Mouse (Mus musculus) midbrain, postnatal 0 days (tissue): ENCODE results near the gene 1110002E22Rik. TPM values are rescaled to one million over a fixed set of nuclear protein-coding genes. Genes with fewer than 3 reads are reported as not detected.

ENCODE experiments used
- ATAC-seq: fragments of 200-750 bp; cut with Nextera tagmentation; 2 replicates; pipeline ENCODE4 v1.8.0; 2017; ENCODE audit warnings: moderate number of reproducible peaks, mild to moderate bottlenecking, moderate TSS enrichment, moderate library complexity; ENCODE audit not compliant: low FRiP score
- DNase-seq: peaks from one replicate; pipeline ENCODE4 v3.0.0-alpha.2; 2015; ENCODE audit warnings: low spot score
- H3K27ac ChIP-seq: fragments of 300-500 bp; sonication (generic); 2 replicates; pipeline ENCODE4 v1.5.1; 2014; ENCODE audit warnings: low read depth, mild to moderate bottlenecking, low read length, mixed read lengths
- H3K27me3 ChIP-seq: fragments of 300-500 bp; sonication (generic); 2 replicates; pipeline ENCODE4 v1.6.1; 2014; ENCODE audit warnings: low read length, control low read depth, mixed read lengths; ENCODE audit not compliant: insufficient read depth
- H3K36me3 ChIP-seq: fragments of 300-500 bp; sonication (generic); 2 replicates; pipeline ENCODE4 v1.6.1; 2014; ENCODE audit warnings: low read length, control low read depth, mixed read lengths; ENCODE audit not compliant: insufficient read depth
- H3K4me1 ChIP-seq: fragments of 300-500 bp; sonication (generic); 2 replicates; pipeline ENCODE4 v1.6.1; 2014; ENCODE audit warnings: mild to moderate bottlenecking, control low read depth, antibody characterized with exemption, low read length, mixed read lengths; ENCODE audit not compliant: insufficient read depth
- H3K4me2 ChIP-seq: fragments of 300-500 bp; sonication (generic); 2 replicates; pipeline ENCODE4 v1.6.1; 2014; ENCODE audit warnings: low read depth, mild to moderate bottlenecking, low read length, mixed read lengths; ENCODE audit not compliant: poor library complexity, severe bottlenecking
- H3K4me3 ChIP-seq: fragments of 300-500 bp; sonication (generic); 2 replicates; pipeline ENCODE4 v1.5.1; 2014; ENCODE audit warnings: low read depth, mild to moderate bottlenecking, low read length, moderate library complexity
- H3K9ac ChIP-seq: fragments of 300-500 bp; sonication (generic); replicated peaks from 2 replicates; pipeline ENCODE4 v1.6.1; 2014; ENCODE audit warnings: mild to moderate bottlenecking, low read length, moderate library complexity, mixed read lengths; ENCODE audit not compliant: poor library complexity, severe bottlenecking
- H3K9me3 ChIP-seq: fragments of 300-500 bp; sonication (generic); 2 replicates; pipeline ENCODE4 v1.6.1; 2016; ENCODE audit warnings: low read length, control low read depth
- CTCF ChIP-seq: IDR thresholded peaks from 2 replicates; pipeline ENCODE4 v1.5.1; 2016; ENCODE audit warnings: antibody characterized with exemption, mild to moderate bottlenecking
- WGBS: fragments of 180-500 bp; shearing (Covaris S2); extraction: QIAGEN DNeasy Blood & Tissue Kit; methylation state at CpG from one replicate; pipeline ENCODE4 v1.1.7; 2014; 5-methylcytosine and 5-hydroxymethylcytosine counted together
- polyA plus RNA-seq: library from polyadenylated mRNA; unstranded; fragments of >200 nt; fragmentation: Nextera tagmentation; extraction: Ambion mirVana; gene quantifications from 2 replicates; pipeline ENCODE4 v1.2.1, GENCODE M21; 2015
- total RNA-seq: library from RNA; depleted of rRNA; stranded (reverse); fragments of >200 nt; gene quantifications from 2 replicates; pipeline ENCODE4 v1.2.3, GENCODE M21; 2014

The 1110002E22Rik gene
- total and polyA plus RNA-seq, 2 experiments from 2014 or later: 0.05 to 0.11 TPM

- no peaks in the 10 kb centered on the region for H3K36me3 ChIP-seq
- DNase-seq: no peak
- no peaks in the 10 kb centered on the region for H3K9me3 ChIP-seq
- H3K4me1 ChIP-seq: no peaks in the 10 kb centered on the region
- no peak overlapping the region for H3K4me2 ChIP-seq
- no peak overlapping the region for H3K4me3 ChIP-seq
- TF ChIP-seq CTCF: no peak
- no peak for ATAC-seq
- no peak overlapping the region for H3K27ac ChIP-seq
- WGBS: 82% methylated on average over 5 of the region's 5 CpGs
- H3K9ac ChIP-seq: no peak overlapping the region
- H3K27me3 ChIP-seq: no peaks in the 10 kb centered on the region
Observed at GRCm38 (mm10) chr3:138027575-138028362, 37.1 kb upstream of the 1110002E22Rik start.

- Histone ChIP-seq H3K36me3 (no peaks in the 10 kb centered on the region), H3K27ac (no peak overlapping the region), H3K9me3 (no peaks in the 10 kb centered on the region), H3K27me3 (no peaks in the 10 kb centered on the region), H3K9ac (no peak overlapping the region), H3K4me1 (no peaks in the 10 kb centered on the region), H3K4me2 (no peak overlapping the region), H3K4me3 (no peak overlapping the region)
- TF ChIP-seq CTCF: no peak
- no peak for ATAC-seq
- peak; percentile 20 for DNase-seq
- 92% methylated on average over 5 of the region's 5 CpGs for WGBS
Observed at GRCm38 (mm10) chr3:138029351-138029750, 35.5 kb upstream of the 1110002E22Rik start.

- Histone ChIP-seq H3K27ac (no peak overlapping the region), H3K4me2 (no peak overlapping the region), H3K4me3 (no peak overlapping the region), H3K27me3 (no peaks in the 10 kb centered on the region), H3K36me3 (no peaks in the 10 kb centered on the region), H3K4me1 (no peaks in the 10 kb centered on the region), H3K9me3 (no peaks in the 10 kb centered on the region), H3K9ac (no peak overlapping the region)
- ATAC-seq (no peak), DNase-seq (no peak)
- WGBS: 83% methylated on average over 6 of the region's 6 CpGs
- TF ChIP-seq CTCF: no peak
Observed at GRCm38 (mm10) chr3:138030563-138030962, 34.3 kb upstream of the 1110002E22Rik start.

- no peak for ATAC-seq
Observed at GRCm38 (mm10) chr3:138033986-138034385, 30.9 kb upstream of the 1110002E22Rik start.

GRCm38 (mm10) chr3:138040938-138041337 lies 23.9 kb upstream of the 1110002E22Rik start:
- Histone ChIP-seq H3K4me2 (no peak overlapping the region), H3K9ac (no peak overlapping the region), H3K4me3 (no peak overlapping the region), H3K27ac (no peak overlapping the region), H3K27me3 (no peaks in the 10 kb centered on the region), H3K9me3 (no peaks in the 10 kb centered on the region), H3K4me1 (no peaks in the 10 kb centered on the region), H3K36me3 (no peaks in the 10 kb centered on the region)
- DNase-seq: no peak
- WGBS: 75% methylated on average over 2 of the region's 2 CpGs
- no peak for ATAC-seq
- TF ChIP-seq CTCF: no peak

More at GRCm38 (mm10) chr3:138033986-138034385, 30.9 kb upstream of the 1110002E22Rik start:
- no peak overlapping the region for H3K4me3 ChIP-seq
- no peak overlapping the region for H3K27ac ChIP-seq
- no peak overlapping the region for H3K9ac ChIP-seq
- no peaks in the 10 kb centered on the region for H3K9me3 ChIP-seq
- TF ChIP-seq CTCF: no peak
- no peaks in the 10 kb centered on the region for H3K4me1 ChIP-seq
- H3K4me2 ChIP-seq: no peak overlapping the region
- H3K36me3 ChIP-seq: no peaks in the 10 kb centered on the region
- WGBS: 86% methylated on average over 6 of the region's 6 CpGs
- H3K27me3 ChIP-seq: no peaks in the 10 kb centered on the region
- DNase-seq: no peak

- Histone ChIP-seq H3K36me3 (no peaks in the 10 kb centered on the region), H3K4me3 (no peak overlapping the region), H3K4me1 (no peaks in the 10 kb centered on the region), H3K9me3 (no peaks in the 10 kb centered on the region), H3K27me3 (no peaks in the 10 kb centered on the region), H3K27ac (no peak overlapping the region), H3K9ac (no peak overlapping the region), H3K4me2 (no peak overlapping the region)
- no peak for TF ChIP-seq CTCF
- ATAC-seq (no peak), DNase-seq (peak; percentile 32)
- WGBS: 54% methylated on average over 3 of the region's 3 CpGs
Observed at GRCm38 (mm10) chr3:138041591-138042301, 23.1 kb upstream of the 1110002E22Rik start.
